Mouse (Mus musculus) C2C12 (cell line): ENCODE measurements around the gene Mecom. TPM values are rescaled to one million over a fixed set of nuclear protein-coding genes. Genes with fewer than 3 reads are reported as not detected.

Source experiments
- H3K27me3 ChIP-seq: one replicate; pipeline ENCODE4 v1.6.1; 2011; ENCODE audit not compliant: control insufficient read depth, insufficient read depth, insufficient read length
- H3K36me3 ChIP-seq: one replicate; pipeline ENCODE4 v1.6.1; 2011; ENCODE audit not compliant: control insufficient read depth, insufficient read depth
- H3K4me3 ChIP-seq: one replicate; pipeline ENCODE4 v1.5.1; 2011; ENCODE audit warnings: mild to moderate bottlenecking, control low read depth; ENCODE audit not compliant: poor library complexity, insufficient read depth, severe bottlenecking
- H3K79me2 ChIP-seq: one replicate; pipeline ENCODE4 v1.6.1; 2011; ENCODE audit not compliant: control insufficient read depth, insufficient read depth
- H3K79me3 ChIP-seq: one replicate; pipeline ENCODE4 v1.6.1; 2011; ENCODE audit warnings: low read depth, control low read depth
- H3ac ChIP-seq: one replicate; pipeline ENCODE3; 2011; ENCODE audit warnings: low read depth; ENCODE audit not compliant: control insufficient read depth, insufficient read length
- CEBPB ChIP-seq: IDR thresholded peaks from one replicate; pipeline ENCODE4 v1.6.1; 2011; ENCODE audit warnings: low read depth, mild to moderate bottlenecking, control low read depth, moderate library complexity
- CTCF ChIP-seq: IDR thresholded peaks from one replicate; pipeline ENCODE4 v1.5.1; 2011; ENCODE audit not compliant: control insufficient read depth, insufficient read depth, insufficient read length
- FOSL1 ChIP-seq: IDR thresholded peaks from one replicate; pipeline ENCODE4 v1.8.0; 2011; ENCODE audit warnings: mild to moderate bottlenecking, low read length; ENCODE audit not compliant: poor library complexity, insufficient read depth, severe bottlenecking
- MAX ChIP-seq: IDR thresholded peaks from one replicate; pipeline ENCODE4 v1.6.1; 2011; ENCODE audit warnings: mild to moderate bottlenecking, control low read depth
- MYOD1 ChIP-seq: IDR thresholded peaks from one replicate; pipeline ENCODE4 v1.6.1; 2011; ENCODE audit warnings: low read depth; ENCODE audit not compliant: control insufficient read depth, insufficient read length
- MYOG ChIP-seq: IDR thresholded peaks from one replicate; pipeline ENCODE4 v1.6.1; 2011; ENCODE audit not compliant: control insufficient read depth, insufficient read length; ENCODE audit errors: extremely low read depth
- USF1 ChIP-seq: IDR thresholded peaks from one replicate; pipeline ENCODE4 v1.6.1; 2011; ENCODE audit warnings: low read depth, mild to moderate bottlenecking, control low read depth, moderate library complexity
- polyA plus RNA-seq: library from polyadenylated mRNA; unstranded; fragments of >200 nt; fragmentation: generic; extraction: Trizol; gene quantifications from one replicate; pipeline ENCODE4 v1.2.1, GENCODE M21; 2012; ENCODE audit warnings: missing spikeins

Mecom gene
- polyA plus RNA-seq, 1 experiment = 1.3 TPM

- Histone ChIP-seq H3K36me3 (no peaks in the 10 kb centered on the region), H3K27me3 (no peaks in the 10 kb centered on the region), H3K79me3 (no peaks in the 10 kb centered on the region), H3K79me2 (no peaks in the 10 kb centered on the region), H3K4me3 (no peak overlapping the region), H3ac (no peak overlapping the region)
- no peak for TF ChIP-seq USF1
- TF ChIP-seq CTCF = no peak
Observed at GRCm38 (mm10) chr3:30370860-30371455, 176.8 kb downstream of the Mecom start.

GRCm38 (mm10) chr3:30366621-30367020 lies 181.2 kb downstream of the Mecom start:
- H3K27me3 ChIP-seq = no peaks in the 10 kb centered on the region

GRCm38 (mm10) chr3:30361190-30361589 lies 186.6 kb downstream of the Mecom start:
- Histone ChIP-seq H3K79me3 (no peaks in the 10 kb centered on the region), H3K79me2 (no peaks in the 10 kb centered on the region), H3K4me3 (no peak overlapping the region), H3K27me3 (no peaks in the 10 kb centered on the region), H3ac (no peak overlapping the region), H3K36me3 (no peaks in the 10 kb centered on the region)
- TF ChIP-seq MYOD1 (no peak), CTCF (no peak), MYOG (no peak), USF1 (no peak), FOSL1 (no peak), MAX (no peak), CEBPB (no peak)

More at GRCm38 (mm10) chr3:30366621-30367020, 181.2 kb downstream of the Mecom start:
- Histone ChIP-seq H3K79me3 (no peaks in the 10 kb centered on the region), H3K36me3 (no peaks in the 10 kb centered on the region), H3K4me3 (no peak overlapping the region), H3K79me2 (no peaks in the 10 kb centered on the region), H3ac (no peak overlapping the region)
- TF ChIP-seq MYOG (no peak), CEBPB (no peak), MYOD1 (no peak), USF1 (no peak), MAX (no peak), CTCF (no peak), FOSL1 (no peak)

- Histone ChIP-seq H3K79me2 (no peaks in the 10 kb centered on the region), H3ac (no peak overlapping the region), H3K36me3 (no peaks in the 10 kb centered on the region), H3K79me3 (no peaks in the 10 kb centered on the region), H3K27me3 (no peaks in the 10 kb centered on the region), H3K4me3 (no peak overlapping the region)
- TF ChIP-seq FOSL1 (no peak), MYOG (no peak), USF1 (no peak), CTCF (no peak), MAX (no peak), CEBPB (no peak), MYOD1 (no peak)
Observed at GRCm38 (mm10) chr3:30353878-30354727, 193.7 kb downstream of the Mecom start.

- Histone ChIP-seq H3K36me3 (no peaks in the 10 kb centered on the region), H3K27me3 (no peaks in the 10 kb centered on the region), H3K4me3 (no peak overlapping the region), H3K79me2 (no peaks in the 10 kb centered on the region), H3ac (no peak overlapping the region), H3K79me3 (no peaks in the 10 kb centered on the region)
- TF ChIP-seq CTCF = no peak
- no peak for TF ChIP-seq MYOD1
- no peak for TF ChIP-seq MAX
- TF ChIP-seq FOSL1 = no peak
- no peak for TF ChIP-seq MYOG
- no peak for TF ChIP-seq CEBPB
- no peak for TF ChIP-seq USF1
Observed at GRCm38 (mm10) chr3:30349279-30349678, 198.5 kb downstream of the Mecom start.

- Histone ChIP-seq H3K4me3 (no peak overlapping the region), H3K79me2 (no peaks in the 10 kb centered on the region), H3K79me3 (no peaks in the 10 kb centered on the region), H3ac (no peak overlapping the region), H3K36me3 (no peaks in the 10 kb centered on the region), H3K27me3 (no peaks in the 10 kb centered on the region)
- TF ChIP-seq FOSL1 (no peak), CEBPB (no peak), MYOD1 (no peak), USF1 (no peak), MYOG (no peak), CTCF (no peak), MAX (no peak)
Observed at GRCm38 (mm10) chr3:30344151-30344550, 203.7 kb downstream of the Mecom start.
